Mouse (Mus musculus) hindbrain, embryonic 15.5 days (tissue): Measurements from ENCODE around the gene Slc1a2. TPM values are rescaled to one million over a fixed set of nuclear protein-coding genes. Genes with fewer than 3 reads are reported as not detected.

ENCODE experiments used
- ATAC-seq: fragments of 200-750 bp; cut with Nextera tagmentation; 2 replicates; pipeline ENCODE4 v1.8.0; 2017; ENCODE audit warnings: low read depth, moderate number of reproducible peaks, moderate TSS enrichment; ENCODE audit not compliant: low FRiP score
- H3K27ac ChIP-seq: fragments of 300-500 bp; sonication (generic); replicated peaks from 2 replicates; pipeline ENCODE4 v1.5.1; 2015; ENCODE audit warnings: mild to moderate bottlenecking, inconsistent platforms
- H3K27me3 ChIP-seq: fragments of 300-500 bp; sonication (generic); 2 replicates; pipeline ENCODE4 v1.6.1; 2015; ENCODE audit warnings: control low read depth, inconsistent platforms
- H3K36me3 ChIP-seq: fragments of 300-500 bp; sonication (generic); 2 replicates; pipeline ENCODE4 v1.6.1; 2015; ENCODE audit warnings: control low read depth, inconsistent platforms
- H3K4me1 ChIP-seq: fragments of 300-500 bp; sonication (generic); replicated peaks from 2 replicates; pipeline ENCODE4 v1.6.1; 2015; ENCODE audit warnings: control low read depth, inconsistent platforms
- H3K4me2 ChIP-seq: fragments of 300-500 bp; sonication (generic); 2 replicates; pipeline ENCODE4 v1.6.1; 2015; ENCODE audit warnings: moderate library complexity, mild to moderate bottlenecking, inconsistent platforms
- H3K4me3 ChIP-seq: fragments of 300-500 bp; sonication (generic); 2 replicates; pipeline ENCODE4 v1.5.1; 2015; ENCODE audit warnings: mild to moderate bottlenecking, inconsistent platforms
- H3K9ac ChIP-seq: fragments of 300-500 bp; sonication (generic); 2 replicates; pipeline ENCODE4 v1.6.1; 2015; ENCODE audit warnings: inconsistent platforms
- H3K9me3 ChIP-seq: fragments of 300-500 bp; sonication (generic); 2 replicates; pipeline ENCODE4 v1.6.1; 2016; ENCODE audit warnings: control low read depth, inconsistent platforms
- WGBS: fragments of 180-500 bp; shearing (Covaris S2); methylation state at CpG from one replicate; pipeline ENCODE4 v1.1.7; 2015; 5-methylcytosine and 5-hydroxymethylcytosine counted together
- polyA plus RNA-seq: library from polyadenylated mRNA; unstranded; fragments of >200 nt; fragmentation: Nextera tagmentation; extraction: Ambion mirVana; gene quantifications from 2 replicates; pipeline ENCODE4 v1.2.1, GENCODE M21; 2015

Slc1a2 gene
- polyA plus RNA-seq, 1 experiment from 2014 or later: 18.6 TPM

GRCm38 (mm10) chr2:102697732-102698131 lies 39.3 kb downstream of the Slc1a2 start:
- H3K27ac ChIP-seq: no peak overlapping the region
- H3K9me3 ChIP-seq: no peaks in the 10 kb centered on the region
- no peaks in the 10 kb centered on the region for H3K36me3 ChIP-seq
- no peak for ATAC-seq
- 86% methylated on average over 2 of the region's 2 CpGs for WGBS
- no peak overlapping the region for H3K4me2 ChIP-seq
- H3K4me3 ChIP-seq: no peak overlapping the region
- H3K27me3 ChIP-seq: no peaks in the 10 kb centered on the region
- no peak overlapping the region for H3K9ac ChIP-seq
- H3K4me1 ChIP-seq: peaks cover 9% of the 10 kb centered on the region; the same call in 1 of the 2 replicates

- no peaks in the 10 kb centered on the region for H3K27me3 ChIP-seq
- no peak overlapping the region for H3K4me2 ChIP-seq
- 94% methylated on average over 7 of the region's 7 CpGs for WGBS
- H3K4me1 ChIP-seq: no peaks in the 10 kb centered on the region
- no peak overlapping the region for H3K4me3 ChIP-seq
- no peak for ATAC-seq
- no peak overlapping the region for H3K27ac ChIP-seq
- no peak overlapping the region for H3K9ac ChIP-seq
- no peaks in the 10 kb centered on the region for H3K9me3 ChIP-seq
- no peaks in the 10 kb centered on the region for H3K36me3 ChIP-seq
Measured at GRCm38 (mm10) chr2:102699921-102700320, 41.5 kb downstream of the Slc1a2 start.

GRCm38 (mm10) chr2:102700695-102701094 lies 42.2 kb downstream of the Slc1a2 start:
- H3K36me3 ChIP-seq: no peaks in the 10 kb centered on the region
- WGBS: 92% methylated on average over 2 of the region's 2 CpGs
- H3K27ac ChIP-seq: no peak overlapping the region
- no peaks in the 10 kb centered on the region for H3K4me1 ChIP-seq
- H3K4me2 ChIP-seq: no peak overlapping the region
- H3K4me3 ChIP-seq: no peak overlapping the region
- no peaks in the 10 kb centered on the region for H3K9me3 ChIP-seq
- H3K27me3 ChIP-seq: no peaks in the 10 kb centered on the region
- H3K9ac ChIP-seq: no peak overlapping the region
- no peak for ATAC-seq

- ATAC-seq: no peak
- no peaks in the 10 kb centered on the region for H3K27me3 ChIP-seq
- H3K4me2 ChIP-seq: no peak overlapping the region
- no peak overlapping the region for H3K9ac ChIP-seq
- no peak overlapping the region for H3K27ac ChIP-seq
- WGBS: 89% methylated on average over 3 of the region's 3 CpGs
- no peak overlapping the region for H3K4me3 ChIP-seq
- H3K4me1 ChIP-seq: no peaks in the 10 kb centered on the region
- H3K9me3 ChIP-seq: no peaks in the 10 kb centered on the region
- no peaks in the 10 kb centered on the region for H3K36me3 ChIP-seq
Measured at GRCm38 (mm10) chr2:102701382-102701781, 42.9 kb downstream of the Slc1a2 start.

GRCm38 (mm10) chr2:102703556-102703955 lies 45.1 kb downstream of the Slc1a2 start:
- Histone ChIP-seq H3K4me2 (no peak overlapping the region), H3K9me3 (no peaks in the 10 kb centered on the region), H3K36me3 (no peaks in the 10 kb centered on the region), H3K4me3 (no peak overlapping the region), H3K27ac (no peak overlapping the region), H3K4me1 (no peaks in the 10 kb centered on the region), H3K27me3 (no peaks in the 10 kb centered on the region), H3K9ac (no peak overlapping the region)
- no peak for ATAC-seq
- 76% methylated on average over 3 of the region's 3 CpGs for WGBS

GRCm38 (mm10) chr2:102704781-102705180 lies 46.3 kb downstream of the Slc1a2 start:
- Histone ChIP-seq H3K4me2 (no peak overlapping the region), H3K36me3 (no peaks in the 10 kb centered on the region), H3K4me1 (no peaks in the 10 kb centered on the region), H3K4me3 (no peak overlapping the region), H3K27ac (no peak overlapping the region), H3K27me3 (no peaks in the 10 kb centered on the region), H3K9me3 (no peaks in the 10 kb centered on the region), H3K9ac (no peak overlapping the region)
- no peak for ATAC-seq
- WGBS: 76% methylated on average over 1 of the region's 1 CpGs

GRCm38 (mm10) chr2:102711511-102711910 lies 53.1 kb downstream of the Slc1a2 start:
- H3K4me3 ChIP-seq: no peak overlapping the region
- no peak overlapping the region for H3K9ac ChIP-seq
- H3K4me2 ChIP-seq: no peak overlapping the region
- H3K27ac ChIP-seq: no peak overlapping the region
- H3K4me1 ChIP-seq: no peaks in the 10 kb centered on the region
- no peak for ATAC-seq
- H3K27me3 ChIP-seq: no peaks in the 10 kb centered on the region
- no peaks in the 10 kb centered on the region for H3K36me3 ChIP-seq
- H3K9me3 ChIP-seq: no peaks in the 10 kb centered on the region
- 86% methylated on average over 5 of the region's 5 CpGs for WGBS

GRCm38 (mm10) chr2:102712049-102712448 lies 53.6 kb downstream of the Slc1a2 start:
- no peaks in the 10 kb centered on the region for H3K36me3 ChIP-seq
- H3K27ac ChIP-seq: no peak overlapping the region
- no peaks in the 10 kb centered on the region for H3K27me3 ChIP-seq
- no peak overlapping the region for H3K9ac ChIP-seq
- WGBS: 89% methylated on average over 4 of the region's 4 CpGs
- no peak overlapping the region for H3K4me2 ChIP-seq
- no peak overlapping the region for H3K4me3 ChIP-seq
- no peaks in the 10 kb centered on the region for H3K4me1 ChIP-seq
- no peaks in the 10 kb centered on the region for H3K9me3 ChIP-seq
- no peak for ATAC-seq

GRCm38 (mm10) chr2:102712678-102713628 lies 54.5 kb downstream of the Slc1a2 start:
- no peaks in the 10 kb centered on the region for H3K36me3 ChIP-seq
- 79% methylated on average over 7 of the region's 7 CpGs for WGBS
- no peak for ATAC-seq

GRCm38 (mm10) chr2:102714320-102714719 lies 55.9 kb downstream of the Slc1a2 start:
- Histone ChIP-seq H3K4me1 (no peaks in the 10 kb centered on the region), H3K27ac (no peak overlapping the region), H3K4me3 (no peak overlapping the region), H3K4me2 (no peak overlapping the region), H3K9ac (no peak overlapping the region), H3K36me3 (no peaks in the 10 kb centered on the region), H3K27me3 (no peaks in the 10 kb centered on the region), H3K9me3 (no peaks in the 10 kb centered on the region)
- 83% methylated on average over 2 of the region's 2 CpGs for WGBS
- no peak for ATAC-seq

More at GRCm38 (mm10) chr2:102712678-102713628, 54.5 kb downstream of the Slc1a2 start:
- Histone ChIP-seq H3K4me3 (no peak overlapping the region), H3K27me3 (no peaks in the 10 kb centered on the region), H3K4me1 (no peaks in the 10 kb centered on the region), H3K27ac (no peak overlapping the region), H3K9me3 (no peaks in the 10 kb centered on the region), H3K4me2 (no peak overlapping the region), H3K9ac (no peak overlapping the region)

GRCm38 (mm10) chr2:102715754-102716153 lies 57.3 kb downstream of the Slc1a2 start:
- H3K9ac ChIP-seq: no peak overlapping the region
- WGBS: 49% methylated on average over 1 of the region's 1 CpGs
- H3K27ac ChIP-seq: no peak overlapping the region
- ATAC-seq: no peak
- H3K4me2 ChIP-seq: no peak overlapping the region
- H3K4me1 ChIP-seq: no peaks in the 10 kb centered on the region
- H3K9me3 ChIP-seq: no peaks in the 10 kb centered on the region
- no peaks in the 10 kb centered on the region for H3K27me3 ChIP-seq
- no peak overlapping the region for H3K4me3 ChIP-seq
- no peaks in the 10 kb centered on the region for H3K36me3 ChIP-seq

- Histone ChIP-seq H3K27me3 (no peaks in the 10 kb centered on the region), H3K9me3 (no peaks in the 10 kb centered on the region), H3K4me2 (no peak overlapping the region), H3K4me1 (no peaks in the 10 kb centered on the region), H3K4me3 (no peak overlapping the region), H3K27ac (no peak overlapping the region), H3K9ac (no peak overlapping the region), H3K36me3 (no peaks in the 10 kb centered on the region)
- ATAC-seq: no peak
- WGBS: 70% methylated on average over 2 of the region's 2 CpGs
Measured at GRCm38 (mm10) chr2:102721859-102722258, 63.4 kb downstream of the Slc1a2 start.
